Mouse (Mus musculus): ENCODE measurements around the gene Kctd10. TPM values are rescaled to one million over a fixed set of nuclear protein-coding genes. Genes with fewer than 3 reads are reported as not detected.

Gene Kctd10
- polyA plus RNA-seq, 1 experiment, result 87.7 TPM

GRCm38 (mm10) chr5:114410429-114410828 lies 30.1 kb upstream of the Kctd10 start:
- no peak for DNase-seq
- Histone ChIP-seq H3K27me3 (ENCODE audit: control insufficient read depth, insufficient read depth, low read length) (no peaks in the 10 kb centered on the region), H3K36me3 (ENCODE audit: control insufficient read depth, insufficient read depth, low read length) (peaks cover 94% of the 10 kb centered on the region), H3K4me1 (replicated peaks; ENCODE audit: control insufficient read depth, insufficient read depth, low read length) (no peaks in the 10 kb centered on the region), H3K27ac (ENCODE audit: control insufficient read depth, insufficient read depth, low read length) (no peak overlapping the region), H3K4me3 (ENCODE audit: control insufficient read depth, insufficient read depth, low read length) (no peak overlapping the region)
- 96% methylated on average over 13 of the region's 13 CpGs for WGBS
- TF ChIP-seq POLR2A (IDR thresholded peaks at IDR 0.05; ENCODE audit: control insufficient read depth, extremely low read depth, insufficient read depth, low read length, poor library complexity), result no peak

DNA sequence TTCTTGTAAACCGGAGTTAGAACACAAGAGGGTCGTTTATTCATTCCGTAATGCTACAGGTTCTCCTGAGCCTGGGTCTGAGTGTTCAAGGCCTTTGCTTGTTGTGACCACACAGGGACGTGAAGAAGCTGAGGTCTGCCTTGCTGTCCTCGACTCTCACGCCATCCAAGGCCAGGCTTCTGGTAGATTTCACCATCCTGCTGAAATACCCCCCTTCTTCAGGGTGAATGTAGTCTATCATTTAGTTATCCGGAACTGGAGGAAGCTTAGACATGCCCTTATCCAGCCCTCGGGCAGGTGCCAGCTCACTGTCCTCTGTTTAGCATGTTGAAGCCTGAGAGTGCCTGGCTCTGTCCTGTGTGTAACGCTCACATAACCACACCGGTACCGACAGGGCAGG lies 28.5 kb upstream of the Kctd10 start:
- H3K27ac ChIP-seq (ENCODE audit: control insufficient read depth, insufficient read depth, low read length), result no peak overlapping the region
- no peak overlapping the region for H3K4me3 ChIP-seq (ENCODE audit: control insufficient read depth, insufficient read depth, low read length)
- peaks cover 95% of the 10 kb centered on the region for H3K36me3 ChIP-seq (ENCODE audit: control insufficient read depth, insufficient read depth, low read length)
- TF ChIP-seq POLR2A (IDR thresholded peaks at IDR 0.05; ENCODE audit: control insufficient read depth, extremely low read depth, insufficient read depth, low read length, poor library complexity) (no peak), CTCF (IDR thresholded peaks at IDR 0.05; ENCODE audit: borderline replicate concordance, control insufficient read depth, extremely low read depth, insufficient read depth, low read length, poor library complexity) (no peak)
- 97% methylated on average over 11 of the region's 11 CpGs for WGBS
- no peaks in the 10 kb centered on the region for H3K4me1 ChIP-seq (replicated peaks; ENCODE audit: control insufficient read depth, insufficient read depth, low read length)
- H3K27me3 ChIP-seq (ENCODE audit: control insufficient read depth, insufficient read depth, low read length), result no peaks in the 10 kb centered on the region
- no peak for DNase-seq

DNA sequence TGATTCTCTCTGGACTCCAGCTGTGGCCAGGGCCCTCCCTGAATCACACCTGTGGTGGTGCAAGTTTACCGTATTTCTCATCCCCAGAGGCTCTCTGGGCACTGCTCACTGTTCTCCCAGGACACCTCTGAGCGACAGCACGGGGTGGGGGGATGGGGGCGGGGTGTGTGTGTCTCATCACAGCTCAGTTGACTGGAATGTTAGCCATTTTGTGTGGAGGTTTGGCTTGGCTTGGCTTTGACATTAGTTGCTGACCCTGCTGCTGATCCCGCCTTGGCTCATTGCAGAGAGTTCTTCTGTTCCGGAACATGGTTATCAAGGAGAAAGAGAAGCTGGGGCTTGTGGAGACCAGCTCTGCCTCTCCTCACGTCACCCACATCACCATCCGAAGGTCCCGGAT lies 27.5 kb upstream of the Kctd10 start:
- Histone ChIP-seq H3K36me3 (ENCODE audit: control insufficient read depth, insufficient read depth, low read length) (peaks cover 93% of the 10 kb centered on the region), H3K27ac (ENCODE audit: control insufficient read depth, insufficient read depth, low read length) (no peak overlapping the region), H3K4me1 (replicated peaks; ENCODE audit: control insufficient read depth, insufficient read depth, low read length) (no peaks in the 10 kb centered on the region), H3K4me3 (ENCODE audit: control insufficient read depth, insufficient read depth, low read length) (no peak overlapping the region), H3K27me3 (ENCODE audit: control insufficient read depth, insufficient read depth, low read length) (no peaks in the 10 kb centered on the region)
- no peak for TF ChIP-seq CTCF (IDR thresholded peaks at IDR 0.05; ENCODE audit: borderline replicate concordance, control insufficient read depth, extremely low read depth, insufficient read depth, low read length, poor library complexity)
- no peak for TF ChIP-seq POLR2A (IDR thresholded peaks at IDR 0.05; ENCODE audit: control insufficient read depth, extremely low read depth, insufficient read depth, low read length, poor library complexity)
- 97% methylated on average over 9 of the region's 9 CpGs for WGBS
- no peak for DNase-seq

GRCm38 (mm10) chr5:114407269-114407668 lies 27.0 kb upstream of the Kctd10 start:
- DNase-seq, result no peak

GRCm38 (mm10) chr5:114406592-114406991 lies 26.3 kb upstream of the Kctd10 start:
- no peaks in the 10 kb centered on the region for H3K27me3 ChIP-seq (ENCODE audit: control insufficient read depth, insufficient read depth, low read length)
- no peak for DNase-seq
- WGBS, result 89% methylated on average over 14 of the region's 14 CpGs
- TF ChIP-seq POLR2A (IDR thresholded peaks at IDR 0.05; ENCODE audit: control insufficient read depth, extremely low read depth, insufficient read depth, low read length, poor library complexity) (no peak), CTCF (IDR thresholded peaks at IDR 0.05; ENCODE audit: borderline replicate concordance, control insufficient read depth, extremely low read depth, insufficient read depth, low read length, poor library complexity) (no peak)
- H3K4me3 ChIP-seq (ENCODE audit: control insufficient read depth, insufficient read depth, low read length), result no peak overlapping the region
- H3K36me3 ChIP-seq (ENCODE audit: control insufficient read depth, insufficient read depth, low read length), result peaks cover 92% of the 10 kb centered on the region
- no peaks in the 10 kb centered on the region for H3K4me1 ChIP-seq (replicated peaks; ENCODE audit: control insufficient read depth, insufficient read depth, low read length)
- no peak overlapping the region for H3K27ac ChIP-seq (ENCODE audit: control insufficient read depth, insufficient read depth, low read length)

More at GRCm38 (mm10) chr5:114407269-114407668, 27.0 kb upstream of the Kctd10 start:
- no peak overlapping the region for H3K4me3 ChIP-seq (ENCODE audit: control insufficient read depth, insufficient read depth, low read length)
- peaks cover 93% of the 10 kb centered on the region for H3K36me3 ChIP-seq (ENCODE audit: control insufficient read depth, insufficient read depth, low read length)
- WGBS, result 73% methylated on average over 10 of the region's 10 CpGs
- H3K27ac ChIP-seq (ENCODE audit: control insufficient read depth, insufficient read depth, low read length), result no peak overlapping the region
- no peaks in the 10 kb centered on the region for H3K27me3 ChIP-seq (ENCODE audit: control insufficient read depth, insufficient read depth, low read length)
- TF ChIP-seq POLR2A (IDR thresholded peaks at IDR 0.05; ENCODE audit: control insufficient read depth, extremely low read depth, insufficient read depth, low read length, poor library complexity) (no peak), CTCF (IDR thresholded peaks at IDR 0.05; ENCODE audit: borderline replicate concordance, control insufficient read depth, extremely low read depth, insufficient read depth, low read length, poor library complexity) (no peak)
- H3K4me1 ChIP-seq (replicated peaks; ENCODE audit: control insufficient read depth, insufficient read depth, low read length), result no peaks in the 10 kb centered on the region

- Histone ChIP-seq H3K4me1 (replicated peaks; ENCODE audit: control insufficient read depth, insufficient read depth, low read length) (no peaks in the 10 kb centered on the region), H3K36me3 (ENCODE audit: control insufficient read depth, insufficient read depth, low read length) (peaks cover 46% of the 10 kb centered on the region), H3K27me3 (ENCODE audit: control insufficient read depth, insufficient read depth, low read length) (no peaks in the 10 kb centered on the region), H3K27ac (ENCODE audit: control insufficient read depth, insufficient read depth, low read length) (no peak overlapping the region), H3K4me3 (ENCODE audit: control insufficient read depth, insufficient read depth, low read length) (no peak overlapping the region)
- no peak for DNase-seq
- WGBS, result 96% methylated on average over 9 of the region's 9 CpGs
- TF ChIP-seq CTCF (IDR thresholded peaks at IDR 0.05; ENCODE audit: borderline replicate concordance, control insufficient read depth, extremely low read depth, insufficient read depth, low read length, poor library complexity) (no peak), POLR2A (IDR thresholded peaks at IDR 0.05; ENCODE audit: control insufficient read depth, extremely low read depth, insufficient read depth, low read length, poor library complexity) (no peak)
These were observed 12.9 kb upstream of the Kctd10 start for GRCm38 (mm10) chr5:114393169-114393568.

DNA sequence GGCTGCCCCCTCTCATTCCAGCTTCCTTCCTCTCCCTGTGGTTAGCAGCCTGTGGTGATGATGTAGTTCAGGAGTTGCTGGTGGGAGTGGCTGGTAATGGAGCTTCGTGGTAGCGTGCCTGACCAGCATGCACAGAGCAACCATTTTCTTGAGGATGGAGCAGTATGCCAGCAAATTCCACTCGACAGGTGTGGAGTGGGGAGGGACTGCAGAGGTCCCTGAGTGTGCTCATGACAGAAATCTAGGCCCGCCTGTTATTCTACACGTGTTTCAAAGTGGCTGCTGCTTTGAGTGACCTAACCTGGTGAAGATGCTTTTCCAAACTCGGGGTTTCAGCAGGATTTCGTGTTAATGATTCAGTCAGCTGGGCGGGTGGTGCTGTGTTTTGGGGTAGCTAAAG lies 4.1 kb upstream of the Kctd10 start:
- H3K4me1 ChIP-seq (replicated peaks; ENCODE audit: control insufficient read depth, insufficient read depth, low read length), result peaks cover 8% of the 10 kb centered on the region
- H3K4me3 ChIP-seq (ENCODE audit: control insufficient read depth, insufficient read depth, low read length), result no peak overlapping the region
- WGBS, result 92% methylated on average over 8 of the region's 8 CpGs
- H3K36me3 ChIP-seq (ENCODE audit: control insufficient read depth, insufficient read depth, low read length), result peaks cover 39% of the 10 kb centered on the region
- no peak for DNase-seq
- no peaks in the 10 kb centered on the region for H3K27me3 ChIP-seq (ENCODE audit: control insufficient read depth, insufficient read depth, low read length)
- TF ChIP-seq CTCF (IDR thresholded peaks at IDR 0.05; ENCODE audit: borderline replicate concordance, control insufficient read depth, extremely low read depth, insufficient read depth, low read length, poor library complexity) (no peak), POLR2A (IDR thresholded peaks at IDR 0.05; ENCODE audit: control insufficient read depth, extremely low read depth, insufficient read depth, low read length, poor library complexity) (no peak)
- no peak overlapping the region for H3K27ac ChIP-seq (ENCODE audit: control insufficient read depth, insufficient read depth, low read length)

Measured in thymus, adult 2 months (tissue).